Mouse (Mus musculus): ENCODE measurements around the gene Eif4a2.

The Eif4a2 gene

DNA sequence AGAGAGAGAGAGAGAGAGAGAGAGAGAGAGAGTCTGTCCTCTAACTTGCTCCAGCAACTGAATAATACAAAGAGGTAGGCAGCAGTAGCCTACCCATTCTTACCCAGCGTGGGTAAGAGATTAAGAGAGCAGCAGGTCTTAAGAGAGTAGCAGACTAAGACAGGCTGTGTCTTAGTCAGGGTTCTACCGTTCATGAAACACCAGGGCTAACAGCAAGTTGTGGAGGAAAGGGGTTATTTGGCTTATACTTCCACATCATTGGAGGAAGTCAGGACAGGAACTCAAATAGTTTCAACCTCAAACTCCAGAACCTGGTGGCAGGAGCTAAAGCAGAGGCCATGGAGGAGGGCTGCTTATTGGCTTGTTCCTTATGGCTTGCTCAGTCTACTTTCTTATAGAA, 3.4 kb upstream of the Eif4a2 start:
- no peak for DNase-seq (ENCODE audit: low spot score in 2 of 2)

DNA sequence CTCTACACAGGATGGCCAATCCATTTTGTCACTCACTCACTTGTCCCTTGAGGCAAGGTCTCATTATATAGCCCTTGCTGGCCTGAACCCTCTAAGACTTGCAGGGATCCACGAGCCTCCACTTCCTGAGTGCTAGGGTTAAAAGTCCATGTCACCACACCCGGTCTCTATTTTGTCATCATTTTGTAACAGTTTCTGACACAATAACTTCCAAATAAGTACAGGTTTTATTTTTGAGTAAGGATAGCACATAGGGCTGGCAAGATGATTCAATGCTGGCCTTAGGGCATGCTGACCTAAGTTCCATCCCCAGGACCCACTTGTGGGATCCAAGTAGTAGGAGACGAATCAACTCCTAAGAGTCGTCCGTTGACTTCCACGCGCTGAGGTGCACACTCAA, 1.1 kb upstream of the Eif4a2 start:
- no peak for DNase-seq (ENCODE audit: low spot score in 2 of 2)

DNA sequence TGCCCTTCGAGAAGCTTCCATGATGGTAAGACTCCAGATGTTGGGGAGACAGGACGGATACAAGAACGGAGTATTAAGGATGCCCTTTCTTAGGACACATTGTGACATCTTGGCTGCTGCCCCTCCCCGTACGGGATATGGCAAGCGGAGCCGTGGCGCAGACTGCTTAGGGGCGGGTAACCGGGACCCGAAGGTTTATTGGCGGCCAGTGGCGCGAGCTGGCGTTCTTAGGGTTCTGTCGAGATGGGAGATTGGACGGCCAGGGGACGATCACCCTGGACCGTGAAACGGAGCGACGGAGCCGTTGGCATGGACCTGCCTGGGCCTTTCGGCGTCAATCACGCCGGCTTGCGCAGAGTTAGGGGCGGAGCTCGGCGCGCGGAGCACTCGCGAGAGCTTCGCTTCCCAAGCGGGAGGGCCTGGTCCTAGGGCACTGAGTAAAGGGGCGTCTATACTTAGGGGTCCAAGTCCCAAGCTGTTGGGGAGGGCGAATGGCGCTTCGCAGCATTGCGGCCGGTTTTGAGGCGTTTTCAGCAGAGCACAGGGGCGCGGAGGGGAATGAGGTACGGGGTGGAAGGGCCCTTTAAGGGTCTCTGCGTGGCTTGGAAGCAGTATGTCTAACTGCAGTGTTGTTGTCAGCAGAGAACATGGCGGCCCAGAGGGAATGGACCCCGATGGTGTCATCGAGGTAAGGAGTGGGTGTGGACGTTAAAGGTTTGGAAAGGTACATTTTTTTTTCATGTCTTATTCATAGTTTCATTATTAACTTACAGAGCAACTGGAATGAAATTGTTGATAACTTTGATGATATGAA, 909 bp downstream of the Eif4a2 start:
- DNase-seq (ENCODE audit: low spot score in 2 of 2) = peak; percentile 71 to 82

DNA sequence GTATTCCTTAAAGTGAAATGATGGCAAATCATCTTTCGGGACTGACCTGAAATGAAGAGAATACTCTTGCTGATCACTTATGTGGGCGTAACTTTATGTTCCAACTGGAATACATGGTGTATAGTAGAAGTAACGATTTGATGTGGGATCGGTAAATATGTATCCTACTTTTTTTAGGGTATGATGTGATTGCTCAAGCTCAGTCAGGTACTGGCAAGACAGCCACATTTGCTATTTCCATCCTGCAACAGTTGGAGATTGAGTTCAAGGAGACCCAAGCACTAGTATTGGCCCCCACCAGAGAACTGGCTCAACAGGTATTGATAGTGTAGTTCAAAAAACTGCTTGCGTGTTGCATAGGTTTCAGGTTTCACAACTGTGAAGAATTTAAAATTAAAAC, 1.7 kb downstream of the Eif4a2 start:
- no peak for DNase-seq (ENCODE audit: low spot score in 2 of 2)

DNA sequence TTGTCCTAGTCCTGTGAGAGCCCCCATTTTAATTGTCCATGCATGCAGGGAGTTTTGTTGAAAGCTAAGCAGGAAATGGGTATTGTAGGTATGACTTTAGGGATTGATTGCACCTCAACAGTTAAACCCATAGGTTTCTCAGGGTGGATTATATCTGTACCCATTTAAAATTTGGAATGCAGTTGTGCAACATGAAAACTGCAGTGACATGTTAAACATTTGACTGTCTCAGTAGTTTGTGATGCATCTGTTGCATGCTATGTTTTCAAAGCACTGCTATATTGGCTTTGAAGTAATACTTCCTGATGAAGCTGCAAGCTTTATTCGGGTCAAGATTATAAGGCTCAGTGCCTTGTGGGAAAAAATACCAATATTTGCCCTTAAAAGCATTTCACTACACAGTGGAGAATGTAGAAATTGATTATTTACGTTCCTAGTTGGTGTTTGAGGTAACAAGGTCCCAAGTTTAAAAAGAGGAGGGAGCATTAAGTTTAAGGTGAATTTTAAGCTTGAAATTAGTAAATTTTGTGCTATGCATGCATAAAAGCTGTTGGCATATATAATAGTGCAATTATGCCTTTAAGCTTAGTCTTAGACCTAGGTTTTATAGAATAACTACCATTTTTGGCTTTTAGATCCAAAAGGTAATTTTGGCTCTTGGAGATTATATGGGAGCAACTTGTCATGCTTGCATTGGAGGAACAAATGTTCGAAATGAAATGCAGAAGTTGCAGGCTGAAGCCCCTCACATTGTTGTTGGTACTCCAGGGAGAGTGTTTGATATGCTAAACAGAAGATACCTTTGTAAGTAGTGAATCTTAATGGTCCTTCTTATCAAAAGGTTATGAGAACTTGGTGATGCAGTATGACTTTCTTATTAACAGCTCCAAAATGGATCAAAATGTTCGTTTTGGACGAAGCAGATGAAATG, 2.4 kb downstream of the Eif4a2 start:
- DNase-seq (ENCODE audit: low spot score in 2 of 2) = no peak

DNA sequence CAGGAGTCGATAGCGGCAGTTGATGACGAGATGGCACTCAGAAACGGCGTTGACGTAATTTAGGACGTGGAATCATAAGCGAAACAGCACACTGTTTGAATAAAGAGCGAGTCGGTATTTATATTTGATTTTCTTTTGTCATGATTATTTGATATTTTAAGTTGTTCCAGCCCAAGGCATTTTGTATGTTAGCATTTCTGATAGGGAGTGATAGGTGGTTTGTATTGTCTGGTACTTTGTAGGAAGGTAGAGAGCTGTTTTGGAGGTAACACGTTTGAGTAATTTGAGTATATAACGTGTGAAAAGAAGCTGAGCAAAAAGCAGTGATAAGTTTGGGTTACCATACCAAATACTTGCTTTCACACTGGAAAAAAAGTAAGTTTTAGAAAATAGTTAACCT, 5.1 kb downstream of the Eif4a2 start:
- no peak for DNase-seq (ENCODE audit: low spot score in 2 of 2)

DNA sequence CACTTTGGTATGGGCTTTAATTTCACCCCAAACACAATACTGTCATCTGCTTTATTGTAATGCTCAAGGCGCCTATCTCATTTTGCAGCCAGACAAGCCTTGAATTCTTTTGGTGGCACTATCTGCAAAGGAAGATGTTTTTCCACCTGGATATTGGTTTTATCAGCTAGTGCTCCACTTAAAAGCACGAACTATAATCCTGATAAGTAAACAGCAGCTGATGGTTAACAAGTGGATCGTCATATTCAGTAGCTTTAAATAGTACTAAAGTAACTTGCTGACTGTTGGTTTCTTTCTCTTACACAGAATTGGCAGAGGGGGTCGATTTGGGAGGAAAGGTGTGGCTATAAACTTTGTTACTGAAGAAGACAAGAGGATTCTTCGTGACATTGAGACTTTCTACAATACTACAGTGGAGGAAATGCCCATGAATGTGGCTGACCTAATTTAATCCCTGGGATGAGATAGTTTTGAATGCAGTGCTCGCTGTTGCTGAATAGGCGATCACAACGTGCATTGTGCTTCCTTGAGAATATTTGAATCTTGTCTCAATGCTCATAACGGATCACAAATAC, 5.7 kb downstream of the Eif4a2 start:
- DNase-seq (ENCODE audit: low spot score in 2 of 2) = no peak

DNA sequence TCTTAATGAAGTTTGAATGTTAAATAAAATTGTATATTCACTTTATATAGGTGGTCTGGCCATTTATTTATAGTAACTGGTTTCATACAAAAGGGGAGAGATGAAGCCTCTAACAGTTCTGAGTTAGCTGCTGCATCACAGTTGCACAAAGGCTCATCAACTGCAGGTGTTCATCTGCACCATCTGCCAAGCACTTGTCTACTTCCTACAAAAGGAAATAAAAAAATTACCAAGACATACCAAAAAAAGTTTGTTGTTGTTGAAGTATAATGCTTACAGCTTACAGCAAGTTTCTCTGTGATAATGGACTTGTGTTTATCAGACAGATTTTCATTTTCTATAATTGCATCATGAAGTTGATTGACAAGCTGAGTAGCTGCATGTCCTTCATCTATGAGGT, 6.7 kb downstream of the Eif4a2 start:
- DNase-seq (ENCODE audit: low spot score in 2 of 2) = no peak

DNA sequence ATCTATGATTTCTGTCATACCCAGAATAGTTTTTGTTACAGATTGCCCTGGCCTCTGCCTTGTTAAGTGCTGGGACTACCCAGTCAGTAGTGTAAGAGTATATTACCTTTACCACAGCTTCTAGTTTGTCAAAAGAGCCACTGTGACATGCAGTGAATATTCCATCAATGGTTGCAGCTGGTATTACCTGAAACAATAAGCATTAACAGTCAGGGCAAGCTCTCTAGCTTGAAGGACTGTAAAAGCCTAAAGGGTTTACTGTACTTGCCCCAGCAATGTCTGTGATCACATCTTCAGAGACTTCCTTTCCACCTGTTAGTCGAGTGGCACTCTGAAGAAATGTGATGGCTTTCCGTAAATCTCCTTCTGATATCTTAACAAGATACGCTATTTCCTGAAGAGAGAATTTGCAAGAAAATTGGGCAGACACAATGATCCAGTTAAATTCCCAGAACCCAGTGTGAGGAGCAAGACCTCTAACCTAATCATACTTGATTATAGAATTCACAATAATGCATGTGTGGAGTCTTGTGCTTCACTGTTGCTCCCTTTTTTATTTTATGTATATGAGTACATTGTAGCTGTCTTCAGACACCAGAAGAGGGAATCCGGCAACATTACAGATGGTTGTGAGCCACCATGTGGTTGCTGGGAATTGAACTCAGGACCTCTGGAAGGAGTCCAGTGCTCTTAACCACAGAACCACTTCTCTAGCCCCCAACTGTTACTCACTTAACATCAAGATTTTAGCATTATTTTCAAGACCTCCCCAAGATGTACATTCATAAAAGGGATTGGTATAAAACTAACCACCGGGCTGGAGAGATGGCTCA, 7.3 kb downstream of the Eif4a2 start:
- no peak for DNase-seq (ENCODE audit: low spot score in 2 of 2)

DNA sequence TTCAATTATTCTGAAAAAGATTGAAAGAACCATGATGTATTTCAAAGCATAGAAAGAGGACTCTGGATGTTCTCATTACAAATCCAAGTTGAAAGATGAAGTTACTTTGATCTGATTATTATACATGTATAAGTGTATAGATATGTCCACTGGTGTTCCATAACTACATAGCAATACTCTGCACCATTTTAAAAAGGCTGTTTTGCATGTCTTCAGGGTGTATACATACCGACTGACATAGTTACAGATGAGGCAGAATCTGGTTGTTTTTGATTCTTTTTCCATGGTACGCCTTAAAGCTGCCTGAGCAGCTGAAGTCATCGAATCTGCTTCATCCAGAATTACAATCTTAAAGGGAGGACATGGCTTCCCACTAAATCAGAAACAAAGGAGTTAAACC, 8.2 kb downstream of the Eif4a2 start:
- no peak for DNase-seq (ENCODE audit: low spot score in 2 of 2)

DNA sequence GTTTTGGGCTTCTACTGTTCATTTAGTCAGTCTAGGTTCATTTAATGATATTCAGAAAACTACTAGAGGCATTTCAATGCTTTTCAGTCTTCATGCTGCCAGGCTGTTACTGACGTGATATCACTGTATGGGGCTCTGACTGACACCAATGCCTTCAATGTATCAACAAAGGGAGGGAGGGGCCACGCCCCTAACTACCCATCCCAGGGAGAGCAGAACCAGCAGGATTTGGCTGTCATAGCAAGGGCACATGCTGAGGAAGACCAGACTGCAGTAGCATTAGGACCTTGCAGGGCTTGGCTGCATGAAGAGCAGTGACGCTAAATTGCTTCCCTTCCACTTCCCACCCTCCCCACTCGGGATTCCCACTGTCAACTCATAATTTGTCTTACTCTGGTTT, 9.9 kb downstream of the Eif4a2 start:
- DNase-seq (ENCODE audit: low spot score in 2 of 2) = no peak

DNA sequence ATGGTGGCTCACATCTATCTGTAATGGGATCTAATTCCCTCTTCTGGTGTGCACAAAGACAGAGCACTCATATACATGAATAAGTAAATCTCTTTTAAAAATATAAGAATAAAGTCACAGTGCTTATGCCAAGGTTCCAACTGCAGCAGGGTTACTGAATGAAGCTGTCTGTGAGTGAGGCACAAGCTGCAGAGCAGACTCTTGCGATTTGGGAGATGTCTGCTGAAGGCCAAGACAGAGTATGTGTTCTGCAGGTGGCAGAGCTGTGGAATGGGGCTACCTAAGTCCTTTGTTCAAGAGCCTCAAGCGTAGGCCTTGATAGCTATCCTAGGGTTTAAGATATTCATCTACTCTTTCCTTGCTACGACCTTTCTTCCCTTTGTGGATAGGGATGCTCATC, 15.2 kb downstream of the Eif4a2 start:
- DNase-seq (ENCODE audit: low spot score in 2 of 2) = no peak

DNA sequence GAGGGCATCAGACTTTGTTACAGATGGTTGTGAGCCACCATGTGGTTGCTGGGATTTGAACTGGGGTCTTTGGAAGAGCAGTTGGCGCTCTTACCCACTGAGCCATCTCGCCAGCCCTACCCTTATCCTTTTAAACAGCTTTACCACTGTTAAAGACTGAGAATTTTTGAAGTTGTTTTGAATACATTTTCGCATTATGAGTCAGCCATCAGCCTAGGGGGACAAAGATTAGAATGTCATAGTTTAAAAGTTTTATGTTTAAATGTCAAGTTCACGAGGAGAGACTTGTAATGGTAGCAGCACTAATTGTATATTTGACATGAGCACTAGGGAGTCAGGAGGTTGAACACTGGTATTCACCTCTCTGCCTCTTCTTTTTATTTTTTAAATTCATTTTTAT, 15.9 kb downstream of the Eif4a2 start:
- DNase-seq (ENCODE audit: low spot score in 2 of 2) = no peak

DNA sequence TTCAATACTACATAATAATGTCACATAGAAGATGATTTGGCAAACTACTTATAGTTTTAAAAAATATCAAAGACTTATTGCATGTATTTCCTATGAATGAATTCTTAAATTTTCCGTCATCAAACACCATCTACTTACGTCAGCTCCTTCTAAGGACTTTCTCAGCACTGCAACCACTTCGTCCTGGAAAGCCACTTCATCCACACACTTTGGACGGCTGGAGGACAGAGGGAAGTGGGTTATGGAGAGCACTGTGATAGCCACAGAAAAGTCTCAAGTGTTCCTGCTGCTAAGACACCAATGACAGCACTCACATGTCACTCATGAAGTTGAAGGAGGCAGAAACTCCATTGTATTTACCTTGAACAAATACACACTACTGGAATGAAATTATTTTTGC, 17.2 kb downstream of the Eif4a2 start:
- DNase-seq (ENCODE audit: low spot score in 2 of 2) = no peak

DNA sequence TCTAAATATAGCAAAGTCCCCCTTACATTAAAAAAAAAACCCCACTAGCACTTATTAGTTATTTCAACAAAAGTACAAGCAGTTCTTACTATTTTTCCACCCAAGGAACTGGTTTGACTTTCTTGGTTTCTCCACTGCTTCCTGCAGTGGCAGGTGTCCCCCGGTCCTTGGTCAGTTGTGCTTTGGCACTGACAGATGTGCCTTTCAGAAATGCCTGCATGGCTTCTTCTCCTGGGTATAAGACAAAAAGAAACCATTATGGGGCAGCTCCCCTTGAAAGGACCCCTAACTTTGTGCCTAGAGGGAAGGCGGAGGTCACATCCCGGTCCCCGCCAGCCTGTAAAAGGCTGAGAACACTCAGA, 20.0 kb downstream of the Eif4a2 start:
- no peak for DNase-seq (ENCODE audit: low spot score in 2 of 2)

DNA sequence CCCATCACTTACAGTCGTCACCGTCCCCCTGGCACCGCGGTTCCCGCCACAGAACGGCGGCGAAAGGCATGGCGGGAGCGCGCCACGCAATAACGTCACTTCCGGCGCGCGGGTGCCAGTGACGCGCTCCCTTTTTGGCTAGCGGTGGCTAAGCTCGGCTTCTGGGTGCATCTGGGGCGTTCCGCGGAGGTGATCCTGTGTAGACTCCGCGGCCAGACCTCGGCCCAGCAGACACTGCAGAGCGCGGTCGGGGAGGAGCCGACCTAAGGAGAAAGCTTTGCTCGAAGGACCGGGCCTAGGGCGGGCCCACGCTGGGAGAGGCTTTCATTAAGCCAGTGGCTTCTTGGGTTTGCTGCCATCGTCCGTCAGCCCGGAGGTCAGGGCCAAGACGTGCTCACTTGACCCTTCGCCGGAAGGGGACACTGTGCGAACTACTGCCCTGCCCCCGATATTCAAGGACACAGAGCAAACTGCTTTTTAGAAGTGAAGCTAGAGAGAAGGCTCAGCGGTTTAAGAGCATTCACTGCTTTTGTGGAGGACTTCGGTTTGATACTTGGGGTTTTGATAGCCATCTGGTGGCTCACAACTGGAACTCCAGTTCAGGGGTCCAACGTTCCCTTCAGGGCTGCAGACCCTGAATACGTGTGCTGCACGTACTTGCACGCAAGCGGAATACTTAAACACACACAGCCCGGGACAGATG, 20.6 kb downstream of the Eif4a2 start, which contains the start of gene Rfc4:
Rfc4 (minus strand) TSS at position 65 of the 703 bp plus-strand sequence.
- DNase-seq (ENCODE audit: low spot score in 2 of 2) = peak; percentile 84 to 91

DNA sequence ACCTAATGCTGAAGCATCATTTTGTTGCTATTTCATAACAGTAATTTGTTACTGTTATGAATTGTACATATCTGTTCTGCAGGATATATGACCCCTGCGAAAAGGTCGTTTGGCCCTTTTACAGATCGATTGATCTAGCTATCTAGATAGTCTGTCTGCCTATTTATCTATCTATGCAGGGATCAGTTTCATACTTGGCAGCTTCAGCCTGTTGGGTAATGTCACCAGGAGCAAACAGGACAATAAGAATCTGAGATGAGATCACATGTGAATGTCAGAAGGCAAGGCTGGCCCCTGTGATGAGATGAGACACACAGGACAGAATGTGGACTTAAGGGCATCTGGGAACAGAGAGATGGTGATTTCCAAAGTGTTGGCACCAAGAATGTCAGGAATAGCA, 23.1 kb downstream of the Eif4a2 start:
- no peak for DNase-seq (ENCODE audit: low spot score in 2 of 2)

DNA sequence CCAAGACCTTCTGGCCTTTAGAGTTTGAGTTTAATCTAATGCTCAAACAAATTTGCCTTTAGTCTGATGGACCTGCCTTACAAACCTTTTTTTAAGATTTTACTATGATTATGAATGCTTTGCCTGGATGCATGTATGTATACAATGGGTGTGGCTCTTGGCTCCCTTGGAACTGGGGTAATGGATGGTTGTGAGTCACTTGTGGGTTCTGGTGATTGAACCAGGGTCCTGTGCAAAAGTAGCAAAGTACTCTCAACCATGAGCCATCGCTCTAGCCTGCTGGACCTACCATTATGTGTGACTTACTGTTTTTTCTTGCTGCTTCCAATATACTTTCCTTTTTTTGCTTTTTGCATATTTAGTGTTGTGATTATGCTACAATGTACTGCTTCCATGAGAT, 25.1 kb downstream of the Eif4a2 start:
- no peak for DNase-seq (ENCODE audit: low spot score in 2 of 2)

DNA sequence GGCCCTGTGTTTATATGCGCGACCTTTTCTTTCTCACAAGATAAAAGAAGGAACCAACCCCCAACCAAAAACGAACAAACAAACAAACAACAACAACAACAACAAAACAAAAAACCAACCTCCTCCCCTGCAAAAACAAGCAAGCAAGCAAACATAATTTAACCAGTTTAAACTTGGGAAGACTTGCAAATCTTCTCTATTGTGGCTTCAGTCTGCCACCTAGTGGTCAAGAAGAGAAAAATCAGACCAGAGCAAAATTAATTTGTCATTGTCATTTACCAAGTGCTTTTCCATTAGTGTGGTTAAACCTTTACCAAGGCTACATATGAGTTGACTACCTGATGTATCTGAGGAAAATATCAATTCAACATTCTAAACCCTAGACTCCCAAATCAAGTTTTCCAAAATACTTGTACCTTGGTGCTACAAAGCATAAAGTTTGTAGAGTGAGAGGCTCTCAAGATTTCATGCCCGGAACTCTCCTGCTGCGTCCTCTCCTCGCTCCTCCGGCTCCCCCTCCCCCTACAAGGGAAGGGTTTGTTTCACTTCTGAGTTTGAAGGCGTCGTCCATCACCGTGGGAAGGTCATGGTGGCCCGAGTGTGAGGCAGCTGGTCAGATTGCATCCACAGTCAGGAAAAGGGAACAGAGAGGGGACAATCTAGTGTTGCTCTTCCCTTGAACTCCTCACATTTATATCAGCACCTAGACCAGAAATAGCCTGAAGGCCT, 28.3 kb downstream of the Eif4a2 start:
- no peak for DNase-seq (ENCODE audit: low spot score in 2 of 2)

DNA sequence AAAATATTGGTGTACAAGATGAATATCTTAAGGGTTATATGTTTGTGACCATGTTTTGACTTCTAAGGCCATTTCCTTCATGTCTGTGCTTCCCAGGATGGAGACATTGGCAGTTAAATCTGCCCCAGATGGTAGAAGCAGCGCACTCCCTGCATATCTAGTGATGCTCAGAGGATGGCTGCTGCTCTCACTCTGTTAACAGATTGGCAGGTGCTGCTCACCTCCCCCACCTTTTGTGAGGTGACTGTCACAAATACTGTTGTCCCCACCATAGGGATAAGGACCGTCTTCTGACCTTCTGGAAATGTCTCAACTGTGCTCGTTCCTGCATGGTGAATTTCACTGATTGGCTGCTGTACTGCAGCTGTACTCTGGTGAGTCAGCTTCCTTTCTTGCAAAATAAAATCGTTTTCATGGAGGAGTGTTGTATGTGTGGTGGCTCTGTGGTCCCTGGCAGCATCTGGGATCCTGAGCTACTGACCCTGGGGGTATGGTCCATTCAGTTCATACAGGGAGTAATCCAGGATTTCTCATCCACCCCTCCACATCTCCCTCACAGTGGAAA, 29.2 kb downstream of the Eif4a2 start:
- DNase-seq (ENCODE audit: low spot score in 2 of 2) = no peak
